Comparison of ENCODE assay signal across 24 mouse cellular contexts in genomic region chr14:104423688-104424470, GRCm38 (mm10). TPM values are rescaled to one million over a fixed set of nuclear protein-coding genes. Genes with fewer than 3 reads are reported as not detected.
DNase-seq lines count a peak whose midpoint lies in the region; ATAC-seq and TF ChIP-seq lines count a peak whose summit lies in the region.
"Had no signal": no experiment of that assay in that cellular context is flagged by ENCODE, and none has a peak within 500 bp of the region (broad histone marks: within the 10 kb centered on the region; RNA-seq: fewer than 3 reads in every experiment).

No protein-coding gene starts in this region.

- WGBS in forebrain, embryonic 14.5 days, result 44% methylated on average over 14 of the region's 14 CpGs
- 81% methylated on average over 14 of the region's 14 CpGs for WGBS in forebrain, embryonic 10.5 days
- WGBS in midbrain, embryonic 13.5 days, result 57% methylated on average over 14 of the region's 14 CpGs
- WGBS in midbrain, embryonic 15.5 days, result 40% methylated on average over 14 of the region's 14 CpGs
- WGBS in midbrain, embryonic 16.5 days, result 41% methylated on average over 14 of the region's 14 CpGs

- 0 out of 2 replicates have a peak, but pooled peaks have one; percentile 32 for ATAC-seq in forebrain, embryonic 14.5 days
- peak; percentile 58; the same call in 1 of the 2 replicates for ATAC-seq in midbrain, embryonic 13.5 days
- no peak for ATAC-seq in midbrain, embryonic 15.5 days (replicated peaks)
- 0 out of 2 replicates have a peak, but pooled peaks have one; percentile 28 for ATAC-seq in midbrain, embryonic 16.5 days
- ATAC-seq: CD4-positive, CD25-positive, alpha-beta regulatory T cell, adult 4 months; intestine, postnatal 0 days; liver, embryonic 12.5 days had no signal

- H3K9me3 ChIP-seq in forebrain, embryonic 14.5 days (replicated peaks; ENCODE audit: control insufficient read depth, low read length), result no peaks in the 10 kb centered on the region
- no peaks in the 10 kb centered on the region for H3K9me3 ChIP-seq in forebrain, embryonic 10.5 days
- no peaks in the 10 kb centered on the region for H3K9me3 ChIP-seq in midbrain, embryonic 13.5 days
- no peaks in the 10 kb centered on the region for H3K9me3 ChIP-seq in midbrain, embryonic 15.5 days
- H3K9me3 ChIP-seq in midbrain, embryonic 16.5 days (replicated peaks; ENCODE audit: control insufficient read depth, low read length, poor library complexity, severe bottlenecking), result no peaks in the 10 kb centered on the region
- H3K9me3 ChIP-seq: embryonic facial prominence, embryonic 12.5 days; forebrain, embryonic 12.5 days; limb, embryonic 13.5 days; liver, embryonic 12.5 days had no signal

- H3K4me2 ChIP-seq in forebrain, embryonic 14.5 days (ENCODE audit: low read length), result no peak overlapping the region
- no peak overlapping the region for H3K4me2 ChIP-seq in midbrain, embryonic 13.5 days (replicated peaks)
- no peak overlapping the region for H3K4me2 ChIP-seq in midbrain, embryonic 15.5 days
- no peak overlapping the region for H3K4me2 ChIP-seq in midbrain, embryonic 16.5 days (ENCODE audit: low read length)
- H3K4me2 ChIP-seq: embryonic facial prominence, embryonic 12.5 days; forebrain, embryonic 12.5 days; heart, embryonic 11.5 days; limb, embryonic 13.5 days; liver, embryonic 12.5 days had no signal

- H3K36me3 ChIP-seq in forebrain, embryonic 14.5 days (ENCODE audit: control insufficient read depth, insufficient read depth, low read length), result no peaks in the 10 kb centered on the region
- H3K36me3 ChIP-seq in forebrain, embryonic 10.5 days (replicated peaks), result no peaks in the 10 kb centered on the region
- H3K36me3 ChIP-seq in midbrain, embryonic 13.5 days, result no peaks in the 10 kb centered on the region
- H3K36me3 ChIP-seq in midbrain, embryonic 15.5 days (replicated peaks), result no peaks in the 10 kb centered on the region
- no peaks in the 10 kb centered on the region for H3K36me3 ChIP-seq in midbrain, embryonic 16.5 days (ENCODE audit: control insufficient read depth, insufficient read depth, low read length)
- H3K36me3 ChIP-seq: embryonic facial prominence, embryonic 12.5 days; forebrain, embryonic 12.5 days; limb, embryonic 13.5 days; liver, embryonic 12.5 days had no signal

- no peaks in the 10 kb centered on the region for H3K27me3 ChIP-seq in forebrain, embryonic 14.5 days (replicated peaks; ENCODE audit: control insufficient read depth, insufficient read depth, low read length)
- no peaks in the 10 kb centered on the region for H3K27me3 ChIP-seq in forebrain, embryonic 10.5 days (ENCODE audit: poor library complexity, severe bottlenecking)
- H3K27me3 ChIP-seq in midbrain, embryonic 13.5 days, result no peaks in the 10 kb centered on the region
- H3K27me3 ChIP-seq in midbrain, embryonic 15.5 days (replicated peaks), result no peaks in the 10 kb centered on the region
- no peaks in the 10 kb centered on the region for H3K27me3 ChIP-seq in midbrain, embryonic 16.5 days (ENCODE audit: control insufficient read depth, insufficient read depth, low read depth, low read length)
- H3K27me3 ChIP-seq: embryonic facial prominence, embryonic 12.5 days; forebrain, embryonic 12.5 days; limb, embryonic 13.5 days; liver, embryonic 12.5 days had no signal

- TF ChIP-seq POLR2A in brain, embryonic 14.5 days (IDR thresholded peaks at IDR 0.05; ENCODE audit: borderline replicate concordance, extremely low read depth, insufficient read depth, insufficient read length, poor library complexity, severe bottlenecking), result no peak

- TF ChIP-seq CTCF in brain, embryonic 14.5 days (IDR thresholded peaks at IDR 0.05; ENCODE audit: borderline replicate concordance, extremely low read depth, insufficient read depth, insufficient read length), result no peak

- no peak overlapping the region for H3K27ac ChIP-seq in forebrain, embryonic 14.5 days (ENCODE audit: low read depth, low read length)
- H3K27ac ChIP-seq in forebrain, embryonic 10.5 days, result no peak overlapping the region
- H3K27ac ChIP-seq in midbrain, embryonic 13.5 days, result no peak overlapping the region
- H3K27ac ChIP-seq in midbrain, embryonic 15.5 days, result no peak overlapping the region
- H3K27ac ChIP-seq in midbrain, embryonic 16.5 days (ENCODE audit: low read length), result no peak overlapping the region
- H3K27ac ChIP-seq: embryonic facial prominence, embryonic 12.5 days; forebrain, embryonic 12.5 days; layer of hippocampus, adult 2 months; limb, embryonic 13.5 days; liver, embryonic 12.5 days had no signal

- H3K4me3 ChIP-seq in forebrain, embryonic 14.5 days (ENCODE audit: low read depth, low read length), result no peak overlapping the region
- no peak overlapping the region for H3K4me3 ChIP-seq in forebrain, embryonic 10.5 days
- no peak overlapping the region for H3K4me3 ChIP-seq in midbrain, embryonic 13.5 days (replicated peaks)
- H3K4me3 ChIP-seq in midbrain, embryonic 15.5 days, result no peak overlapping the region
- no peak overlapping the region for H3K4me3 ChIP-seq in midbrain, embryonic 16.5 days (ENCODE audit: low read depth, low read length)
- H3K4me3 ChIP-seq: embryonic facial prominence, embryonic 12.5 days; forebrain, embryonic 12.5 days; layer of hippocampus, adult 2 months; limb, embryonic 13.5 days; liver, embryonic 12.5 days had no signal

- no peak overlapping the region for H3K9ac ChIP-seq in forebrain, embryonic 14.5 days (ENCODE audit: low read length)
- H3K9ac ChIP-seq in midbrain, embryonic 13.5 days (replicated peaks), result no peak overlapping the region
- H3K9ac ChIP-seq in midbrain, embryonic 15.5 days, result no peak overlapping the region
- H3K9ac ChIP-seq in midbrain, embryonic 16.5 days (ENCODE audit: low read depth, low read length), result no peak overlapping the region
- H3K9ac ChIP-seq: embryonic facial prominence, embryonic 12.5 days; forebrain, embryonic 12.5 days; limb, embryonic 13.5 days; liver, embryonic 12.5 days had no signal

- H3K4me1 ChIP-seq in forebrain, embryonic 14.5 days (ENCODE audit: control insufficient read depth, insufficient read depth, low read length), result no peaks in the 10 kb centered on the region
- no peaks in the 10 kb centered on the region; the same call in 1 of the 2 replicates for H3K4me1 ChIP-seq in forebrain, embryonic 10.5 days
- H3K4me1 ChIP-seq in midbrain, embryonic 13.5 days (replicated peaks), result peaks cover 13% of the 10 kb centered on the region
- H3K4me1 ChIP-seq in midbrain, embryonic 15.5 days, result peaks cover 8% of the 10 kb centered on the region; the same call in 1 of the 2 replicates
- H3K4me1 ChIP-seq in midbrain, embryonic 16.5 days (ENCODE audit: control insufficient read depth, insufficient read depth, low read length), result peaks cover 2% of the 10 kb centered on the region; the same call in 1 of the 2 replicates
- H3K4me1 ChIP-seq: embryonic facial prominence, embryonic 12.5 days; forebrain, embryonic 12.5 days; limb, embryonic 13.5 days; liver, embryonic 12.5 days had no signal

- peak; percentile 33 for DNase-seq in forebrain, embryonic 14.5 days (ENCODE audit: low spot score)
- DNase-seq in forebrain, embryonic 10.5 days (ENCODE audit: extremely low spot score, low spot score), result no peak
- DNase-seq in brain, embryonic 14.5 days (ENCODE audit: low read depth), result peak; percentile 59
- DNase-seq in ovary, postnatal 14 days (ENCODE audit: low spot score), result no peak
- DNase-seq: adrenal gland, postnatal 14 days; cerebellum, postnatal 25 days; gastrocnemius, postnatal 14 days; heart, adult 11 months; kidney, postnatal 25 days; layer of hippocampus, postnatal 36 days; lung, adult 18-20 months; lung, postnatal 10 days; spleen, adult 18-20 months had no signal

RNA-seq across cellular contexts. Expression of gene Pou4f1, which starts 43.9 kb away (rescaled TPM):
- polyA plus RNA-seq in forebrain, embryonic 14.5 days (2014; fragmentation: Nextera tagmentation; extraction: Ambion mirVana), result 1.4 and 3.0 TPM in 2 replicates
- 1.5 and 1.6 TPM in 2 replicates for polyA plus RNA-seq in forebrain, embryonic 10.5 days (2016; fragmentation: Nextera tagmentation; extraction: Ambion mirVana)
- polyA plus RNA-seq in midbrain, embryonic 13.5 days (2015; fragmentation: Nextera tagmentation; extraction: Ambion mirVana), result 124 and 156 TPM in 2 replicates
- 66.1 and 70.7 TPM in 2 replicates for polyA plus RNA-seq in midbrain, embryonic 15.5 days (2015; fragmentation: Nextera tagmentation; extraction: Ambion mirVana)
- polyA plus RNA-seq in brain, embryonic 14.5 days (2012; rRNA removed), result 12.7 and 28.4 TPM in 2 replicates
- polyA plus RNA-seq in midbrain, embryonic 16.5 days (2015; fragmentation: Nextera tagmentation; extraction: Ambion mirVana), result 63.1 and 75.6 TPM in 2 replicates

Comparison
In these comparisons a context has a peak if more than half of its experiments do, and no peak if none do; other contexts are left out.
1. DNase-seq: peak in forebrain, embryonic 14.5 days (single experiment) and brain, embryonic 14.5 days (single experiment); none in forebrain, embryonic 10.5 days (single experiment) and ovary, postnatal 14 days (single experiment).